Mouse (Mus musculus): ENCODE measurements around the gene Ppp1r16b.

DNA sequence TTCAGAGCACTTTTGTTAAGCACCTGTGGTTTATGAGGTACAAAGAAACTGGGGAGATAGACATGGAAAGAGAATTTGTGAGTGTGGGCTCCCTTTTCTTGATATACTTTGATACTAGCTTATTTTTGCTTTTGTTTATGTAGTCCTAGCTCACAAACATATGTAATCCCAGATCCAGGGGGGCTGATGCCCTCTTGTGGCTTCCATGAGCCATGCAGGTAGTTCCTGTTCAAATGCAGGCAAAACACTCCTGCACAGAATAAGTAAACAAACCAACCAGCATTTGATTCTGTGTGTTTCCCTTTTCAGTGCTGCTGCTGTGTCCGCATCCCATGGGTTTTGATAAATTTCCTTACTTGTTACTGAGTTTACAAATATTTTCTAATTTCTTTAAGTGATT, 35.8 kb upstream of the Ppp1r16b start:
- TF ChIP-seq CTCF (IDR thresholded peaks at IDR 0.05; ENCODE audit: borderline replicate concordance, control insufficient read depth, extremely low read depth, insufficient read depth, low read length, poor library complexity) (no peak), POLR2A (IDR thresholded peaks at IDR 0.05; ENCODE audit: control insufficient read depth, extremely low read depth, insufficient read depth, low read length, poor library complexity) (no peak)
